Mouse (Mus musculus) myocyte (in vitro differentiated cells): ENCODE measurements around the gene Saa2. TPM values are rescaled to one million over a fixed set of nuclear protein-coding genes. Genes with fewer than 3 reads are reported as not detected.

Source experiments
- H3K27me3 ChIP-seq: one replicate; pipeline ENCODE4 v1.6.1; 2011; ENCODE audit not compliant: control insufficient read depth, insufficient read depth, insufficient read length
- H3K36me3 ChIP-seq: one replicate; pipeline ENCODE4 v1.6.1; 2011; ENCODE audit not compliant: control insufficient read depth, insufficient read depth
- H3K4me2 ChIP-seq: one replicate; pipeline ENCODE4 v1.6.1; 2011; ENCODE audit warnings: low read depth, control low read depth
- H3K4me3 ChIP-seq: one replicate; pipeline ENCODE4 v1.5.1; 2011; ENCODE audit warnings: mild to moderate bottlenecking, control low read depth, moderate library complexity
- H3K79me2 ChIP-seq: one replicate; pipeline ENCODE4 v1.6.1; 2011; ENCODE audit not compliant: control insufficient read depth, insufficient read depth
- H3ac ChIP-seq: one replicate; pipeline ENCODE4 v1.6.1; 2011; ENCODE audit not compliant: control insufficient read depth, insufficient read length
- CEBPB ChIP-seq: IDR thresholded peaks from 2 replicates; pipeline ENCODE4 v1.6.1; 2011; ENCODE audit warnings: mild to moderate bottlenecking, moderate library complexity; ENCODE audit not compliant: poor library complexity, insufficient read depth, severe bottlenecking
- E2F4 ChIP-seq: IDR thresholded peaks from one replicate; pipeline ENCODE4 v1.6.1; 2011; ENCODE audit warnings: mild to moderate bottlenecking, control low read depth, moderate library complexity; ENCODE audit not compliant: insufficient read depth
- MAX ChIP-seq: IDR thresholded peaks from one replicate; pipeline ENCODE4 v1.6.1; 2011; ENCODE audit warnings: low read depth, mild to moderate bottlenecking, control low read depth
- MYOD1 ChIP-seq, 3 experiments: IDR thresholded peaks; one replicate each; pipeline ENCODE4 v1.6.1; 2011; ENCODE audit warnings: control low read depth in 2 of 3, low read depth in 2 of 3, mild to moderate bottlenecking in 2 of 3, moderate library complexity in 1 of 3; ENCODE audit not compliant: insufficient read length in 2 of 3, control insufficient read depth in 1 of 3
- MYOG ChIP-seq, 3 experiments: IDR thresholded peaks; one replicate each; pipeline ENCODE4 v1.6.1; 2011; ENCODE audit warnings: control low read depth in 2 of 3, low read depth in 2 of 3, mild to moderate bottlenecking in 2 of 3; ENCODE audit not compliant: insufficient read length in 2 of 3, control insufficient read depth in 1 of 3, insufficient read depth in 1 of 3
- POLR2A ChIP-seq: IDR thresholded peaks from one replicate; pipeline ENCODE4 v1.6.1; 2011; ENCODE audit warnings: low read depth, mild to moderate bottlenecking, control low read depth, moderate library complexity; ENCODE audit not compliant: insufficient read length
- POLR2AphosphoS2 ChIP-seq: IDR thresholded peaks from one replicate; pipeline ENCODE4 v1.6.1; 2011; ENCODE audit warnings: low read depth, control low read depth; ENCODE audit not compliant: insufficient read length
- REST ChIP-seq: IDR thresholded peaks from one replicate; pipeline ENCODE4 v1.6.1; 2011; ENCODE audit warnings: mild to moderate bottlenecking, control low read depth, moderate library complexity; ENCODE audit not compliant: insufficient read depth, insufficient read length
- SRF ChIP-seq: IDR thresholded peaks from one replicate; pipeline ENCODE4 v1.6.1; 2011; ENCODE audit warnings: low read depth; ENCODE audit not compliant: control insufficient read depth, insufficient read length
- TCF12 ChIP-seq: IDR thresholded peaks from one replicate; pipeline ENCODE4 v1.6.1; 2011; ENCODE audit warnings: mild to moderate bottlenecking, control low read depth; ENCODE audit not compliant: poor library complexity, insufficient read depth, severe bottlenecking
- TCF3 ChIP-seq: IDR thresholded peaks from one replicate; pipeline ENCODE4 v1.6.1; 2011; ENCODE audit warnings: low read depth, control low read depth; ENCODE audit not compliant: insufficient read length
- USF1 ChIP-seq: IDR thresholded peaks from one replicate; pipeline ENCODE4 v1.6.1; 2011; ENCODE audit warnings: low read depth, mild to moderate bottlenecking, control low read depth, moderate library complexity
- polyA plus RNA-seq: library from polyadenylated mRNA; unstranded; fragments of >200 nt; fragmentation: generic; extraction: Trizol; gene quantifications from one replicate; pipeline ENCODE4 v1.2.1, GENCODE M21; 2012; ENCODE audit warnings: missing spikeins

The Saa2 gene
- polyA plus RNA-seq, 1 experiment, result not detected

GRCm38 (mm10) chr7:46768451-46768850 lies 16.9 kb downstream of the Saa2 start:
- H3K36me3 ChIP-seq, result peaks cover 27% of the 10 kb centered on the region

GRCm38 (mm10) chr7:46770706-46771105 lies 19.1 kb downstream of the Saa2 start:
- Histone ChIP-seq H3K79me2 (no peaks in the 10 kb centered on the region), H3K4me2 (no peak overlapping the region), H3K4me3 (no peak overlapping the region), H3K36me3 (peaks cover 39% of the 10 kb centered on the region), H3K27me3 (no peaks in the 10 kb centered on the region), H3ac (no peak overlapping the region)
- no peak for TF ChIP-seq MYOD1 (IDR thresholded peaks at IDR 0.05; ENCODE audit: control insufficient read depth in 1 of 3, insufficient read length in 2 of 3, low read depth in 2 of 3)

More at GRCm38 (mm10) chr7:46768451-46768850, 16.9 kb downstream of the Saa2 start:
- Histone ChIP-seq H3K4me2 (no peak overlapping the region), H3K79me2 (no peaks in the 10 kb centered on the region), H3K27me3 (no peaks in the 10 kb centered on the region), H3ac (no peak overlapping the region), H3K4me3 (no peak overlapping the region)
- no peak for TF ChIP-seq MYOD1 (IDR thresholded peaks at IDR 0.05; ENCODE audit: control insufficient read depth in 1 of 3, insufficient read length in 2 of 3, low read depth in 2 of 3)
- TF ChIP-seq USF1, result no peak
- TF ChIP-seq REST, result no peak
- TF ChIP-seq SRF, result no peak
- TF ChIP-seq E2F4, result no peak

- peaks cover 13% of the 10 kb centered on the region for H3K79me2 ChIP-seq
- no peak overlapping the region for H3K4me3 ChIP-seq
- H3ac ChIP-seq, result no peak overlapping the region
- H3K4me2 ChIP-seq, result no peak overlapping the region
- no peaks in the 10 kb centered on the region for H3K27me3 ChIP-seq
- TF ChIP-seq POLR2AphosphoS2, result no peak
- TF ChIP-seq USF1, result no peak
- TF ChIP-seq MAX, result no peak
- no peak for TF ChIP-seq MYOD1 (IDR thresholded peaks at IDR 0.05; ENCODE audit: control insufficient read depth in 1 of 3, insufficient read length in 2 of 3, low read depth in 2 of 3)
- H3K36me3 ChIP-seq, result peaks cover 19% of the 10 kb centered on the region
These were observed 37.7 kb downstream of the Saa2 start for GRCm38 (mm10) chr7:46789177-46789849.

GRCm38 (mm10) chr7:46793871-46794270 lies 42.3 kb downstream of the Saa2 start:
- no peak for TF ChIP-seq E2F4
- TF ChIP-seq SRF, result no peak
- no peak for TF ChIP-seq MYOG (IDR thresholded peaks at IDR 0.05; ENCODE audit: control insufficient read depth in 1 of 3, insufficient read depth in 1 of 3, insufficient read length in 2 of 3, low read depth in 2 of 3)
- no peak for TF ChIP-seq TCF12
- TF ChIP-seq USF1, result no peak
- TF ChIP-seq REST, result no peak
- TF ChIP-seq CEBPB, result no peak
- no peak for TF ChIP-seq TCF3
- no peak for TF ChIP-seq MYOD1 (IDR thresholded peaks at IDR 0.05; ENCODE audit: control insufficient read depth in 1 of 3, insufficient read length in 2 of 3, low read depth in 2 of 3)
- no peak for TF ChIP-seq POLR2AphosphoS2
- Histone ChIP-seq H3K36me3 (no peaks in the 10 kb centered on the region), H3K4me3 (no peak overlapping the region), H3K27me3 (no peaks in the 10 kb centered on the region), H3K79me2 (peaks cover 50% of the 10 kb centered on the region), H3ac (no peak overlapping the region), H3K4me2 (peak overlapping the region; percentile 0)

- Histone ChIP-seq H3K4me3 (peak within 1 kb of the TSS; percentile 80), H3K36me3 (peaks cover 7% of the 10 kb centered on the region), H3ac (peak within 1 kb of the TSS; percentile 85), H3K79me2 (peaks cover 61% of the 10 kb centered on the region), H3K27me3 (no peaks in the 10 kb centered on the region), H3K4me2 (peak within 1 kb of the TSS; percentile 85)
- TF ChIP-seq USF1 (peak; percentile 91), TCF3 (no peak), TCF12 (no peak), MYOD1 (IDR thresholded peaks at IDR 0.05; ENCODE audit: control insufficient read depth in 1 of 3, insufficient read length in 2 of 3, low read depth in 2 of 3) (peak in 1 of 3 experiments; percentile 1), E2F4 (no peak), SRF (no peak), MYOG (IDR thresholded peaks at IDR 0.05; ENCODE audit: control insufficient read depth in 1 of 3, insufficient read depth in 1 of 3, insufficient read length in 2 of 3, low read depth in 2 of 3) (peak in 1 of 3 experiments; percentile 37), REST (no peak), CEBPB (no peak), POLR2AphosphoS2 (peak; percentile 84), POLR2A (peak; percentile 83), MAX (no peak)
These were observed 44.0 kb downstream of the Saa2 start, which contains the start of the genes Hps5 and Gtf2h1 for GRCm38 (mm10) chr7:46795287-46796205. Gene Hps5 (minus strand): TSS chr7:46796064. Gene Gtf2h1 (plus strand): TSS chr7:46796103.
